Mouse (Mus musculus): ENCODE data around the gene Trip6. TPM values are rescaled to one million over a fixed set of nuclear protein-coding genes. Genes with fewer than 3 reads are reported as not detected.
"Not testable (repeated sequence)": the region's sequence is repeated elsewhere in the genome, so short reads cannot be mapped to it uniquely, and the experiment has no call there.

The Trip6 gene
- total RNA-seq, 2 experiments from 2014 or later, result 4.1 to 4.9 TPM

GRCm38 (mm10) chr5:137286655-137287031 is 27.6 kb downstream of the Trip6 start:
- intact Hi-C loops (cut with DNase I), result loop anchor here (1.0 kb wide), 1 partner anchor 155 kb away; no protein-coding TSS in a partner anchor
- peak; percentile 89 to 92 for DNase-seq (ENCODE audit: extremely low spot score in 1 of 2, low spot score in 2 of 2)

- DNase-seq (ENCODE audit: extremely low spot score in 1 of 2, low spot score in 2 of 2), result no peak
- intact Hi-C loops (cut with DNase I), result loop anchor here (1.0 kb wide), 1 partner anchor 155 kb away; no protein-coding TSS in a partner anchor
These were observed 28.2 kb downstream of the Trip6 start for GRCm38 (mm10) chr5:137285986-137286385.

- no peak for DNase-seq (ENCODE audit: extremely low spot score in 1 of 2, low spot score in 2 of 2)
- intact Hi-C loops (cut with DNase I), result no loop called here
These were observed 29.2 kb downstream of the Trip6 start for GRCm38 (mm10) chr5:137285045-137285444.

GRCm38 (mm10) chr5:137284411-137284810 is 29.8 kb downstream of the Trip6 start:
- DNase-seq (ENCODE audit: extremely low spot score in 1 of 2, low spot score in 2 of 2); intact Hi-C loops (cut with DNase I): not testable (repeated sequence)

GRCm38 (mm10) chr5:137277360-137278342 is 36.6 kb downstream of the Trip6 start:
- no peak for DNase-seq (ENCODE audit: extremely low spot score in 1 of 2, low spot score in 2 of 2)
- intact Hi-C loops (cut with DNase I), result no loop called here

GRCm38 (mm10) chr5:137268131-137268910 is 45.9 kb downstream of the Trip6 start:
- peak in 1 of 2 experiments; percentile 60 for DNase-seq (ENCODE audit: extremely low spot score in 1 of 2, low spot score in 2 of 2)
- intact Hi-C loops (cut with DNase I), result no loop called here

GRCm38 (mm10) chr5:137264787-137265186 is 49.4 kb downstream of the Trip6 start:
- intact Hi-C loops (cut with DNase I), result no loop called here
- DNase-seq (ENCODE audit: extremely low spot score in 1 of 2, low spot score in 2 of 2), result no peak

GRCm38 (mm10) chr5:137263897-137264720 is 50.1 kb downstream of the Trip6 start:
- no peak for DNase-seq (ENCODE audit: extremely low spot score in 1 of 2, low spot score in 2 of 2)
- intact Hi-C loops (cut with DNase I), result no loop called here

Small RNA genes within 50 kb of the gene (microRNA-seq; reads per million reads assigned to microRNA genes)
- gene Mir7036 (6.0 reads per million, percentile 22 among the genes with 10 or more reads in this experiment), gene Mir8116 (not detected)

Other genes with a start within 250 kb of the Trip6 start
- gene Serpine1, start 242.1 kb downstream of the Trip6 start, total RNA-seq (2021), result under 1 TPM; 0.71 to 0.97 TPM
- 1 to 10 TPM; 3.0 to 3.9 TPM for gene Trim56, start 198.2 kb downstream of the Trip6 start, total RNA-seq (2021)
- not detected for gene Muc3, start 165.1 kb downstream of the Trip6 start, total RNA-seq (2021)
- 1 to 10 TPM; 2.7 to 3.8 TPM for gene Muc3a, start 102.0 kb downstream of the Trip6 start, total RNA-seq (2021)
- gene Ache, start 26.9 kb downstream of the Trip6 start, total RNA-seq (2021), result 100 to 1,000 TPM in 1 of 2 experiments, 10 to 100 TPM in 1; 99.1 to 105 TPM
- gene Ufsp1, start 19.8 kb downstream of the Trip6 start, total RNA-seq (2021), result 10 to 100 TPM; 20.4 to 20.8 TPM
- gene Srrt, start 6.7 kb downstream of the Trip6 start, total RNA-seq (2021), result 100 to 1,000 TPM; 164 to 170 TPM
- 10 to 100 TPM; 28.6 to 28.9 TPM for gene Slc12a9, start 19.2 kb upstream of the Trip6 start, total RNA-seq (2021)
- 1 to 10 TPM; 5.4 to 7.5 TPM for gene Ephb4, start 35.7 kb upstream of the Trip6 start, total RNA-seq (2021)
- gene Zan, start 162.7 kb upstream of the Trip6 start, total RNA-seq (2021), result under 1 TPM; 0.47 to 0.69 TPM
- 10 to 100 TPM; 36.5 to 36.8 TPM for gene Pop7, start 188.1 kb upstream of the Trip6 start, total RNA-seq (2021)
- gene Gigyf1, start 204.1 kb upstream of the Trip6 start, total RNA-seq (2021), result 10 to 100 TPM; 43.0 TPM
- not detected for gene Epo, start 218.8 kb upstream of the Trip6 start, total RNA-seq (2021)
- gene Gnb2, start 219.1 kb upstream of the Trip6 start, total RNA-seq (2021), result 1,000 to 10,000 TPM in 1 of 2 experiments, 100 to 1,000 TPM in 1; 996 to 1,005 TPM
- gene Actl6b, start 239.1 kb upstream of the Trip6 start, total RNA-seq (2021), result 100 to 1,000 TPM; 151 to 152 TPM

All from left cerebral cortex, postnatal 10 days (tissue).